Mouse (Mus musculus): ENCODE measurements around the gene Adam17. TPM values are rescaled to one million over a fixed set of nuclear protein-coding genes. Genes with fewer than 3 reads are reported as not detected.

Gene Adam17
- total RNA-seq (2023), result 100 to 1,000 TPM; 139 to 157 TPM

DNA sequence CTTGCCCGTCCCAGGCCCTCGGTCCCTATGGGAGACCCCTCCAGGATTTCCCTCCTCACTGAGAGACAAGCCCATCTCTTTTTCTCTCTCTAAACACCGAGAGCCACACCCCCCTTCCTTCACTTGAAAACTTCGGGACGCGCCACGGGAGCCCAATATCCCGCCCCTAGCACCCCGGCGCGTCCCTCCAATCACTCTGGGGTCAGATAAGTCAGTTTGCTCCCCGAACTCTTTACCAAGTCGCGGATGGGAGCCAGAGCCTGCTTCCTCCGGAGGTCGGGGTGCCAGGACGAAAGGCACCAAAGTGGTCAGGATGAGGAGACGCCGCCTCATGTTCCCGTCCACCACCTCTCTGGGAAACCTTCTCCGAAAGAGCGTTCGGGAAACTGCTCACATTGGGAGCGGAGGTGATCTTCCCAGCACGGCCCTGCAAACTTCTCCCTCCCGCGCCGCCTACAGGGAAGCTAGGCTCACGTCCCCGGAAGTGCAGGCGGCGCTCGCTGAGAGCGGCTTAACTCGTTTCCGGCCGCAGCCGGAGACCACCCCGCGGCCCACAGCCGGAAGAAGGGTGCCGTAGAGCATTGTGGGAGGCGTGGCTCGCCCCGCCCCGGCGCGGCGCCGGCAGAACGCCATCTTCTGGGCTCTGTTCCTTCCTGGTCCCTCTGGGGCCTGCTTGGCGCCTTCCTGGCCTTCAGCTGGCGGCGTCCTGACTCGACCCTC lies at the start of gene Adam17:
Adam17 (minus strand) TSS at position 533 of the 720 bp plus-strand sequence.

DNA sequence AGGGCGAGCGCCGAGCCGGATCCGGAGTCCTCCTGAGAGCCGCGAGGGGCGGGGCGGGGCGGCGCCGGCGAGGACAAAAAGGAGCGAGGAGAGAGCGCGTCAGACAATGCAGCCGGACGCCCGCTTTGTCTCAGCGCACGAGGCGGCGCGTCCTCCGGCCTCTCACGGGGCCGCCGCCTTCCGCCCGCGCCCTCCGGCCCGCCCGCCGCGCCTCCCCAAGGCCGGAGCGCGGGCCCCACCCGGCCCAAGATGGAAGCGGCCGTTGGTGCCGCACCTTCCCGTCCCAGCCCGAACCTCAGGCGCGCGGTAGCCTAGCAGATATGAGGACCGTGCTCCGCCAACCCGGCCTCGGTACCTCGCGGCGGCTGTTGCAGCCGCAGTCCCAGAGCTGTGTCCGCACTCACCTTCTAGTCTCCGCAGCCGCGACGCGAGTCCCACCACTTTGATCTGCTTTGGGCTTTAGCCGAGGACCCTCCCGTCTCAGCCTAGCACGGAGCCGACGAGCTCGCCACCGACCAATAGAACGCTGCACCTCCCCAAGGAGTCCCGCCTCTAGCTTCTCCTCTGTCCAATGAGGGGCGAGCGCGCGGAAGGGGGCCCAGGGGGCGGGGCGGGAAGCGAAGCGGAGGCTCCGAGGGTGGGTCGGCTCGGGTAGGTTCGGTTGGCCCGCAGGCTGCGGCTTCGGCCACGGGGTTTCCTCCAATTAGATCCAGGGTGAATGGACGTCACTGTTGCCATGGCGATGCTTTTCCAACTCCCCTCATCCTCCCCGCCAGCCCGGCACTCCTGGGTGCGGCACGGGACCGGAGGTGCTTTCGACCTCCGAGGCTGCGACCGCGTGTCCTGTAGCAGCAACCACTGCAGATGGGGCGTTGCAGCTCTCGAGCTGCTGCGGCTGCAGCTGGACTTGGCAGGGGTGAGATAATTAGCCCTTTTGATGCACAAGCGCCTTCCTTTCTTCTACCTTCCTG lies 44.0 kb upstream of the Adam17 start, which contains the start of gene Ywhaq:
Ywhaq (minus strand) TSS at position 538 of the 971 bp plus-strand sequence.

DNA sequence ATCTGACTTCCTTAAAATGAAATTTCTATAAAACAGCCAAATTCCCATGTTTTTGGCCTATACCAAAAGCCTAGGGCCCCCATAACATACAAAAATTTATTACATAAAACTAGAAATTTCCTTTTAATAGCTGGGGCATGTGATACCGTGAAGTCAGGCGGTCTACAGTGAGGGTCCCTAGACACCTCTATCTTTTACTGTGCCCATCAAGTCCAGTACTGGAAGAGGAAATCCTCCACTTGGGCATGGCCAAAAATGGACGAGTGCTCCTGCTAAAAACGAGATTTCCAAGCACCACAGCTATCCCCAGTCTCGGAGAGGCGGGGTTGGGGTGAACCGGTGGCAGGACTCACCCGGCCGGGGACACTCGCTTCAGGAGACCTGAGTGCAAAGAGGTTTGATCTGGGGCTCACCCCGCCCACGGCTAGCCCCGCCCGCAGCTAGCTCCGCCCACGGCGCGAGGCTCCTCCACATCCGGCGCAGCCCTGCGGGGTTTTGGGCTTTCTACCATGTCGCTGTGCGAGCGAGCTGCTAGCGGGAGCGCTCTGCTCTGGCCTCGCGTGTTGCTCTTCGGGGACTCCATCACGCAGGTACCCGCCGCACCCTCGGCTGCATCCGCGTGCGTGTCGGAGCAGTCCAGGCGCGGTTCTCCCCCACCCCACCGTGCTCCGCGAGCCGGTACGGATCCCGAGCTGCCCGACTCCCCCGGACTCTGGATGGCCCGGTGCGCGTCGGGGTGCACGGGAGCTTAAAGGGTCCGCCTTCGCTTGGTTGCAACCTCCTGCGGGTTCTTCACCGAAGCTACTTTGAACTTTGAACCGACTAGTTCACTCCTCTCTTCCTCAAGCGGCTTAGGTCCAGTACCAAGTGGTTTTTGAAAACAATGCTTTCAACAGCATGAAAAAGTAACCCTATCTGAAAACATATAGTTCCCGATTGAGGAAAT lies 57.2 kb downstream of the Adam17 start, which contains the start of gene Iah1:
Iah1 (plus strand) TSS at position 467 of the 946 bp plus-strand sequence.

DNA sequence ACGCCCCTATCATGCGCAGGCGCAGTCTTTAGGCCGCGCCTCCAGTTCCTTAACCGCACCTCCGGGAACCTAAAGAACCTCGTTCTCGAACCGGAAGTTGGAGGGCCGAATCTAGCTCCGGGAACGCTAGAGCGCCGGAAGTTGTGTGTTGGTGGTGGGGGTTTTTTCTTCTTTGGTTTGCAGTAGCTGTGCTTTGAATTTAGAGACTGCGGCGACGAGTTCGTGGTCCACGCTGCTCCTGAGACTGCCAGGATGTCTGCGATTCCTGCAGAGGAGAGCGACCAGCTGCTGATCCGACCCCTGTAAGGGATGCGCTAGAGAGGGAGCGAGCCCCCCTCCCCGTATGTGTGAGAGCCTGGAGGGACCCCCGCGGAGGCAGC lies 87.2 kb downstream of the Adam17 start, which contains the start of gene Itgb1bp1:
Itgb1bp1 (minus strand) TSS at position 42 of the 380 bp plus-strand sequence.

DNA sequence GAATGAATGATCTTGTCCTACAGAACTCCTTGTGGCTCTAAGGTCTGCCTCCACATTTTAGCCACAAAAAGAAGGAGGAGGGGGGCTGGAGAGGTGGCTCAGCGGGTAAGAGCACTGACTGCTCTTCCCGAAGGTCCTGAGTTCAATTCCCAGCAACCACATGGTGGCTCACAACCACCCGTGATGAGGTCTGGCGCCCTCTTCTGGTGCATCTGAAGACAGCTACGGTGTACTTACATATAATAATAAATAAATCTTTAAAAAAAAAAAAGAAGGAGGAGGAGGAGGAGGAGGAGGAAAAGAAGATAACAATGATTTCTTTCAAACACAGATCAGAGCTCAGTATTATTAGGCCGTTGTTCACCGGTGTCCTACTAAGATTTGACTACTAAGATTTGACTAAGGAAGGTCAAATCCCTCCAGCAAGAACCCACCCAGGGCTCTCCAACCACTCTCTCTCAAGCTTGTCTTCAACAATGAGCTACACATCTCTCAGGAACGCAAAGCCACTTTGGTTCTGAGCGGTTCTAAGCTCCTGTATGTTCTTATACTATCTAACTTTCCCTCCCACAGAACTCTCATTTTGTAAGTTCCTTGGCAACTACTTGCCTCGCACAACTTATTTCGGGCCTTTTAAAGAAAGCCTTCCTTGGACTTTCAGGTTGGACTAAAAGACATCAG lies 88.5 kb downstream of the Adam17 start, which contains the start of gene Cpsf3:
Cpsf3 (plus strand) TSS at position 631 of the 681 bp plus-strand sequence.

Other genes with a start within 250 kb of the Adam17 start
- gene Cpsf3, start 88.2 kb downstream of the Adam17 start, total RNA-seq (2023), result 10 to 100 TPM; 66.9 to 71.0 TPM
- gene Itgb1bp1, start 87.3 kb downstream of the Adam17 start, total RNA-seq (2023), result 10 to 100 TPM; 44.8 to 46.5 TPM
- 10 to 100 TPM; 31.5 to 36.2 TPM for gene Iah1, start 57.2 kb downstream of the Adam17 start, total RNA-seq (2023)
- gene Ywhaq, start 44.0 kb upstream of the Adam17 start, total RNA-seq (2023), result 100 to 1,000 TPM in 1 of 2 experiments, 10 to 100 TPM in 1; 97.1 to 103 TPM